Mouse (Mus musculus): ENCODE results near the gene Secisbp2. TPM values are rescaled to one million over a fixed set of nuclear protein-coding genes. Genes with fewer than 3 reads are reported as not detected.

Secisbp2 gene
- polyA plus RNA-seq, 1 experiment: 25.8 TPM

- Histone ChIP-seq H3K36me3 (ENCODE audit: control insufficient read depth, insufficient read depth, low read length) (peaks cover 15% of the 10 kb centered on the region), H3K27ac (ENCODE audit: insufficient read depth, low read length) (no peak overlapping the region), H3K27me3 (ENCODE audit: control insufficient read depth, insufficient read depth, low read length) (no peaks in the 10 kb centered on the region), H3K4me3 (ENCODE audit: extremely low read depth, insufficient read depth, insufficient read length) (no peak overlapping the region), H3K4me1 (ENCODE audit: control insufficient read depth, insufficient read depth, insufficient read length) (no peaks in the 10 kb centered on the region)
- 89% methylated on average over 6 of the region's 6 CpGs for WGBS
- DNase-seq (ENCODE audit: low read depth in 1 of 2, low spot score in 2 of 2): no peak
- TF ChIP-seq CTCF (IDR thresholded peaks at IDR 0.05; ENCODE audit: extremely low read depth, insufficient read depth, insufficient read length, insufficient replicate concordance) (no peak), POLR2A (IDR thresholded peaks at IDR 0.05; ENCODE audit: low read depth, low read length) (no peak)
These were observed 46.0 kb downstream of the Secisbp2 start for GRCm38 (mm10) chr13:51697455-51697854.

- no peaks in the 10 kb centered on the region for H3K27me3 ChIP-seq (ENCODE audit: control insufficient read depth, insufficient read depth, low read length)
- no peak for TF ChIP-seq POLR2A (IDR thresholded peaks at IDR 0.05; ENCODE audit: low read depth, low read length)
- H3K36me3 ChIP-seq (ENCODE audit: control insufficient read depth, insufficient read depth, low read length): peaks cover 19% of the 10 kb centered on the region
- DNase-seq (ENCODE audit: low read depth in 1 of 2, low spot score in 2 of 2): no peak
- no peaks in the 10 kb centered on the region for H3K4me1 ChIP-seq (ENCODE audit: control insufficient read depth, insufficient read depth, insufficient read length)
- H3K4me3 ChIP-seq (ENCODE audit: extremely low read depth, insufficient read depth, insufficient read length): no peak overlapping the region
- H3K27ac ChIP-seq (ENCODE audit: insufficient read depth, low read length): no peak overlapping the region
- WGBS: 83% methylated on average over 4 of the region's 4 CpGs
These were observed 46.4 kb downstream of the Secisbp2 start for GRCm38 (mm10) chr13:51697897-51698296.

- H3K27ac ChIP-seq (ENCODE audit: insufficient read depth, low read length): no peak overlapping the region
- 83% methylated on average over 3 of the region's 3 CpGs for WGBS
- H3K4me1 ChIP-seq (ENCODE audit: control insufficient read depth, insufficient read depth, insufficient read length): no peaks in the 10 kb centered on the region
- DNase-seq (ENCODE audit: low read depth in 1 of 2, low spot score in 2 of 2): no peak
- TF ChIP-seq POLR2A (IDR thresholded peaks at IDR 0.05; ENCODE audit: low read depth, low read length) (no peak), CTCF (IDR thresholded peaks at IDR 0.05; ENCODE audit: extremely low read depth, insufficient read depth, insufficient read length, insufficient replicate concordance) (no peak)
- H3K36me3 ChIP-seq (ENCODE audit: control insufficient read depth, insufficient read depth, low read length): peaks cover 23% of the 10 kb centered on the region
- H3K27me3 ChIP-seq (ENCODE audit: control insufficient read depth, insufficient read depth, low read length): no peaks in the 10 kb centered on the region
- no peak overlapping the region for H3K4me3 ChIP-seq (ENCODE audit: extremely low read depth, insufficient read depth, insufficient read length)
These were observed 46.8 kb downstream of the Secisbp2 start for GRCm38 (mm10) chr13:51698318-51698717.

- TF ChIP-seq POLR2A (IDR thresholded peaks at IDR 0.05; ENCODE audit: low read depth, low read length): no peak
- TF ChIP-seq CTCF (IDR thresholded peaks at IDR 0.05; ENCODE audit: extremely low read depth, insufficient read depth, insufficient read length, insufficient replicate concordance): no peak
- Histone ChIP-seq H3K27me3 (ENCODE audit: control insufficient read depth, insufficient read depth, low read length) (no peaks in the 10 kb centered on the region), H3K4me1 (ENCODE audit: control insufficient read depth, insufficient read depth, insufficient read length) (no peaks in the 10 kb centered on the region), H3K36me3 (ENCODE audit: control insufficient read depth, insufficient read depth, low read length) (peaks cover 59% of the 10 kb centered on the region), H3K4me3 (ENCODE audit: extremely low read depth, insufficient read depth, insufficient read length) (no peak overlapping the region), H3K27ac (ENCODE audit: insufficient read depth, low read length) (no peak overlapping the region)
- WGBS: 74% methylated on average over 5 of the region's 5 CpGs
- DNase-seq (ENCODE audit: low read depth in 1 of 2, low spot score in 2 of 2): no peak
These were observed 52.4 kb downstream of the Secisbp2 start for GRCm38 (mm10) chr13:51703893-51704292.

- TF ChIP-seq POLR2A (IDR thresholded peaks at IDR 0.05; ENCODE audit: low read depth, low read length): no peak
- no peak for TF ChIP-seq CTCF (IDR thresholded peaks at IDR 0.05; ENCODE audit: extremely low read depth, insufficient read depth, insufficient read length, insufficient replicate concordance)
- 88% methylated on average over 22 of the region's 22 CpGs for WGBS
- H3K27ac ChIP-seq (ENCODE audit: insufficient read depth, low read length): no peak overlapping the region
- H3K36me3 ChIP-seq (ENCODE audit: control insufficient read depth, insufficient read depth, low read length): peaks cover 65% of the 10 kb centered on the region
- no peak overlapping the region for H3K4me3 ChIP-seq (ENCODE audit: extremely low read depth, insufficient read depth, insufficient read length)
- H3K4me1 ChIP-seq (ENCODE audit: control insufficient read depth, insufficient read depth, insufficient read length): no peaks in the 10 kb centered on the region
- no peaks in the 10 kb centered on the region for H3K27me3 ChIP-seq (ENCODE audit: control insufficient read depth, insufficient read depth, low read length)
- no peak for DNase-seq (ENCODE audit: low read depth in 1 of 2, low spot score in 2 of 2)
These were observed 54.7 kb downstream of the Secisbp2 start for GRCm38 (mm10) chr13:51705882-51706854.

GRCm38 (mm10) chr13:51710738-51711137 is 59.2 kb downstream of the Secisbp2 start:
- WGBS: 78% methylated on average over 7 of the region's 7 CpGs
- Histone ChIP-seq H3K4me3 (ENCODE audit: extremely low read depth, insufficient read depth, insufficient read length) (no peak overlapping the region), H3K36me3 (ENCODE audit: control insufficient read depth, insufficient read depth, low read length) (peaks cover 62% of the 10 kb centered on the region), H3K27ac (ENCODE audit: insufficient read depth, low read length) (no peak overlapping the region), H3K27me3 (ENCODE audit: control insufficient read depth, insufficient read depth, low read length) (no peaks in the 10 kb centered on the region), H3K4me1 (ENCODE audit: control insufficient read depth, insufficient read depth, insufficient read length) (no peaks in the 10 kb centered on the region)
- TF ChIP-seq POLR2A (IDR thresholded peaks at IDR 0.05; ENCODE audit: low read depth, low read length) (no peak), CTCF (IDR thresholded peaks at IDR 0.05; ENCODE audit: extremely low read depth, insufficient read depth, insufficient read length, insufficient replicate concordance) (no peak)
- DNase-seq (ENCODE audit: low read depth in 1 of 2, low spot score in 2 of 2): no peak

- Histone ChIP-seq H3K27me3 (ENCODE audit: control insufficient read depth, insufficient read depth, low read length) (no peaks in the 10 kb centered on the region), H3K4me3 (ENCODE audit: extremely low read depth, insufficient read depth, insufficient read length) (no peak overlapping the region), H3K4me1 (ENCODE audit: control insufficient read depth, insufficient read depth, insufficient read length) (no peaks in the 10 kb centered on the region), H3K36me3 (ENCODE audit: control insufficient read depth, insufficient read depth, low read length) (peaks cover 57% of the 10 kb centered on the region), H3K27ac (ENCODE audit: insufficient read depth, low read length) (no peak overlapping the region)
- no peak for TF ChIP-seq POLR2A (IDR thresholded peaks at IDR 0.05; ENCODE audit: low read depth, low read length)
- no peak for TF ChIP-seq CTCF (IDR thresholded peaks at IDR 0.05; ENCODE audit: extremely low read depth, insufficient read depth, insufficient read length, insufficient replicate concordance)
- no peak for DNase-seq (ENCODE audit: low read depth in 1 of 2, low spot score in 2 of 2)
- WGBS: 93% methylated on average over 8 of the region's 8 CpGs
These were observed 60.5 kb downstream of the Secisbp2 start for GRCm38 (mm10) chr13:51712022-51712421.
